Mouse (Mus musculus): ENCODE measurements around the gene Zfp579. TPM values are rescaled to one million over a fixed set of nuclear protein-coding genes. Genes with fewer than 3 reads are reported as not detected.

Gene Zfp579
- polyA plus RNA-seq, 1 experiment from 2014 or later: 48.8 TPM

DNA sequence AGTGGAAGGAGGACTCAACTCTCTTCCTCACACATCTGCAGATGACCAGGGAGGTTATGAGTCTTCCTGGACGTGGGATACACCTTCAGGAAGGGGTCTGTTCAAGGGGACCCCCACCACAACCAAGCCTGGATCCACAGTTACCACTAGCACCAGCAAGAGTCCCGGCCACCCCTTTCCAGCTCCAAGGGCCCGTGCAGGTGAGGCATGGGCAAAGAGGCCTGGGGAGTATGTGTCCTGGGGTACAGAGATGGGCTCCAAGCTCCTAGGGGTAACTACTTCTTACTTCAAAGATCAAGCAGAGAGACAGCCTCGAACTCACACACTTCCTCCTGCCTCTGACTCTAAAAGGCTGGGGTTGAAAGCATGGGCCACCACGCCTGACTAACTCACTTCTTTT, 53.3 kb downstream of the Zfp579 start:
- no peak overlapping the region for H3K9ac ChIP-seq (replicated peaks; ENCODE audit: low read depth, low read length)
- no peak overlapping the region for H3K4me2 ChIP-seq (replicated peaks; ENCODE audit: low read depth, low read length)
- no peaks in the 10 kb centered on the region for H3K36me3 ChIP-seq (ENCODE audit: control insufficient read depth, insufficient read depth, low read length)
- H3K27ac ChIP-seq (ENCODE audit: low read length): no peak overlapping the region
- H3K4me1 ChIP-seq (ENCODE audit: control insufficient read depth, insufficient read depth, low read length): no peaks in the 10 kb centered on the region
- no peaks in the 10 kb centered on the region for H3K27me3 ChIP-seq (ENCODE audit: control insufficient read depth, insufficient read depth, low read length)
- 48% methylated on average over 5 of the region's 5 CpGs for WGBS
- H3K4me3 ChIP-seq (ENCODE audit: low read depth, low read length): no peak overlapping the region
- no peak for ATAC-seq (ENCODE audit: insufficient number of reproducible peaks, insufficient read depth, low FRiP score, low read depth)
- H3K9me3 ChIP-seq (ENCODE audit: control insufficient read depth, low read depth, low read length): no peaks in the 10 kb centered on the region

DNA sequence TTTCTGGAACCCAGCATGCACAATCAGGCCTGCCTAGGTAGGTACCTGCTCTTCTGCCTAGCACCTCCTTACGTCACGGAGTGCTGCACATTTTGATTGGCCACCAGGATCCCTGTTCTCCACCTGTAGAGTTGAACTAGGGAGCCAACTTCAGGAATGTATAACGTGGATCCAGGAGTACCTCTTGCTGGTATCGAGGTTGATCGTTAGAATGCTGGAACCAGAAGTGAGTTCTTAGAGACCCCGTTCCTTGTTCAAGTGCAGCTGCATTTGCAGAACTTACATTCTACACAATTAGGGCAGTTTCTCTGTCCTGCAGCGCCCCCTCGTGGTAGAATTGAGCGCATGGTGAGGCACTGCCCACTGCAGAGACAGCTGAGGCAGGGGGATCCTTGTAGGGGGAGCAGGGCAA, 55.9 kb downstream of the Zfp579 start:
- H3K27ac ChIP-seq (ENCODE audit: low read length): no peak overlapping the region
- WGBS: 18% methylated on average over 9 of the region's 9 CpGs
- H3K9me3 ChIP-seq (ENCODE audit: control insufficient read depth, low read depth, low read length): no peaks in the 10 kb centered on the region
- no peaks in the 10 kb centered on the region for H3K27me3 ChIP-seq (ENCODE audit: control insufficient read depth, insufficient read depth, low read length)
- H3K4me2 ChIP-seq (replicated peaks; ENCODE audit: low read depth, low read length): no peak overlapping the region
- no peaks in the 10 kb centered on the region for H3K36me3 ChIP-seq (ENCODE audit: control insufficient read depth, insufficient read depth, low read length)
- H3K4me1 ChIP-seq (ENCODE audit: control insufficient read depth, insufficient read depth, low read length): no peaks in the 10 kb centered on the region
- H3K4me3 ChIP-seq (ENCODE audit: low read depth, low read length): no peak overlapping the region
- H3K9ac ChIP-seq (replicated peaks; ENCODE audit: low read depth, low read length): no peak overlapping the region
- peak; percentile 64; the same call in 1 of the 2 replicates for ATAC-seq (ENCODE audit: insufficient number of reproducible peaks, insufficient read depth, low FRiP score, low read depth)

DNA sequence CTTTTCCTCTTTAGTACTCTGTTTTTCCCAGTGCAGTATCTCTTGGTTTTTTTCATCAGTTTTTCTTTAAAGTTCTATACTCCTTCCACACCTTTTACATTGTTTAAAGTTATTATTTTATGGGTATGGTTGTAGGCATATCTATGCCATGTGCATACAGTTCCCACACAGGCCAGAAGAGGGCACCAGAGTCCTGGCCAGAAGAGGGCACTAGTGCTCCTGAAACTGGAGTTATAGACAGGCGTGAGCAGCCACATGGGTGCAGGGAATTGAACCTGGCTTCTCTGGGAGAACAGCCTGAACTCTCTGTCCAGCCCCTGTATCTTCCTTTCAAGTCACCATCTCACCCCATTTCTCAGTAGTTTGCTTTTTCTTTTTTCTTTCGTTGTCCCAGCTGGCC, 57.5 kb downstream of the Zfp579 start:
- no peak overlapping the region for H3K4me2 ChIP-seq (replicated peaks; ENCODE audit: low read depth, low read length)
- H3K36me3 ChIP-seq (ENCODE audit: control insufficient read depth, insufficient read depth, low read length): no peaks in the 10 kb centered on the region
- no peak for ATAC-seq (ENCODE audit: insufficient number of reproducible peaks, insufficient read depth, low FRiP score, low read depth)
- no peak overlapping the region for H3K27ac ChIP-seq (ENCODE audit: low read length)
- WGBS: 45% methylated on average over 2 of the region's 2 CpGs
- no peak overlapping the region for H3K9ac ChIP-seq (replicated peaks; ENCODE audit: low read depth, low read length)
- H3K4me1 ChIP-seq (ENCODE audit: control insufficient read depth, insufficient read depth, low read length): no peaks in the 10 kb centered on the region
- H3K9me3 ChIP-seq (ENCODE audit: control insufficient read depth, low read depth, low read length): peaks cover 2% of the 10 kb centered on the region; the same call in 1 of the 2 replicates
- H3K4me3 ChIP-seq (ENCODE audit: low read depth, low read length): no peak overlapping the region
- H3K27me3 ChIP-seq (ENCODE audit: control insufficient read depth, insufficient read depth, low read length): no peaks in the 10 kb centered on the region

DNA sequence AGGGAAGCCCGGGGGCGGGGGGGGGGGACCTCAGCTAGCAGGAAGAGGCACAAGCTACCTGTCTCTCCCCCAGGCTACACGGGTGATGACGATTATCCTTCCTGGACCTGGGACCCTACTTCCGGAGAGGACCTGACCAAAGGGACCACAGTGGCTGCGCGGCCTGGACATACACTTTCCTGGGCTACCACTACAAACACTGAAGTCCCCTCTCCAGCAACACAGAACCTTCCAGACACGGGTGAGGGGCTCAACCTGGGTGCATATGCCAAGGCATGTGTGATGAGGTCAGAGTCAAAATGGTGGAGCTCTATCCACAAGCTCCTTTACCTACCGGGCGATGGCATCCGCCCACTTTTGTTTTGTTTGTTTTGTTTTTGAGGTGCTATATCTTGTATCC, 58.6 kb downstream of the Zfp579 start:
- H3K4me3 ChIP-seq (ENCODE audit: low read depth, low read length): no peak overlapping the region
- 75% methylated on average over 11 of the region's 11 CpGs for WGBS
- H3K9ac ChIP-seq (replicated peaks; ENCODE audit: low read depth, low read length): no peak overlapping the region
- no peak overlapping the region for H3K27ac ChIP-seq (ENCODE audit: low read length)
- H3K4me2 ChIP-seq (replicated peaks; ENCODE audit: low read depth, low read length): no peak overlapping the region
- ATAC-seq (ENCODE audit: insufficient number of reproducible peaks, insufficient read depth, low FRiP score, low read depth): no peak
- H3K27me3 ChIP-seq (ENCODE audit: control insufficient read depth, insufficient read depth, low read length): no peaks in the 10 kb centered on the region
- H3K4me1 ChIP-seq (ENCODE audit: control insufficient read depth, insufficient read depth, low read length): no peaks in the 10 kb centered on the region
- H3K36me3 ChIP-seq (ENCODE audit: control insufficient read depth, insufficient read depth, low read length): no peaks in the 10 kb centered on the region
- H3K9me3 ChIP-seq (ENCODE audit: control insufficient read depth, low read depth, low read length): peaks cover 2% of the 10 kb centered on the region; the same call in 1 of the 2 replicates

DNA sequence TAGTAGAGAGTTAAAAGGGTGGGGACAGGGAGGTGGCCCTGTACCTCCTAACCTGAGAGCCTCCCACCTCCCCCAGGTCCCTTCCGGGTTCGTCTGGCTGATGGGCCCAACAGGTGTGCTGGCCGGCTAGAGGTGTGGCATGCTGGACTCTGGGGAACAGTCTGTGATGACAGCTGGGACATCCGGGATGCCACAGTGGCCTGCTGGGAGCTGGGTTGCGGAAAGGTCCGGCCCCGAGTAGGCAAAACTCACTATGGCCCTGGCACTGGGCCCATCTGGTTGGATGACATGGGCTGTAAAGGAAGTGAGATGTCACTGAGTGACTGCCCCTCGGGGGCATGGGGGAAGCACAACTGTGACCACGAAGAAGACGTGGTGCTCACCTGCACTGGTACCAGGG, 59.1 kb downstream of the Zfp579 start:
- no peak overlapping the region for H3K4me3 ChIP-seq (ENCODE audit: low read depth, low read length)
- H3K36me3 ChIP-seq (ENCODE audit: control insufficient read depth, insufficient read depth, low read length): no peaks in the 10 kb centered on the region
- WGBS: 76% methylated on average over 10 of the region's 10 CpGs
- no peaks in the 10 kb centered on the region for H3K27me3 ChIP-seq (ENCODE audit: control insufficient read depth, insufficient read depth, low read length)
- no peak overlapping the region for H3K4me2 ChIP-seq (replicated peaks; ENCODE audit: low read depth, low read length)
- no peak overlapping the region for H3K9ac ChIP-seq (replicated peaks; ENCODE audit: low read depth, low read length)
- H3K27ac ChIP-seq (ENCODE audit: low read length): no peak overlapping the region
- peaks cover 2% of the 10 kb centered on the region; the same call in 1 of the 2 replicates for H3K9me3 ChIP-seq (ENCODE audit: control insufficient read depth, low read depth, low read length)
- no peak for ATAC-seq (ENCODE audit: insufficient number of reproducible peaks, insufficient read depth, low FRiP score, low read depth)
- H3K4me1 ChIP-seq (ENCODE audit: control insufficient read depth, insufficient read depth, low read length): no peaks in the 10 kb centered on the region

DNA sequence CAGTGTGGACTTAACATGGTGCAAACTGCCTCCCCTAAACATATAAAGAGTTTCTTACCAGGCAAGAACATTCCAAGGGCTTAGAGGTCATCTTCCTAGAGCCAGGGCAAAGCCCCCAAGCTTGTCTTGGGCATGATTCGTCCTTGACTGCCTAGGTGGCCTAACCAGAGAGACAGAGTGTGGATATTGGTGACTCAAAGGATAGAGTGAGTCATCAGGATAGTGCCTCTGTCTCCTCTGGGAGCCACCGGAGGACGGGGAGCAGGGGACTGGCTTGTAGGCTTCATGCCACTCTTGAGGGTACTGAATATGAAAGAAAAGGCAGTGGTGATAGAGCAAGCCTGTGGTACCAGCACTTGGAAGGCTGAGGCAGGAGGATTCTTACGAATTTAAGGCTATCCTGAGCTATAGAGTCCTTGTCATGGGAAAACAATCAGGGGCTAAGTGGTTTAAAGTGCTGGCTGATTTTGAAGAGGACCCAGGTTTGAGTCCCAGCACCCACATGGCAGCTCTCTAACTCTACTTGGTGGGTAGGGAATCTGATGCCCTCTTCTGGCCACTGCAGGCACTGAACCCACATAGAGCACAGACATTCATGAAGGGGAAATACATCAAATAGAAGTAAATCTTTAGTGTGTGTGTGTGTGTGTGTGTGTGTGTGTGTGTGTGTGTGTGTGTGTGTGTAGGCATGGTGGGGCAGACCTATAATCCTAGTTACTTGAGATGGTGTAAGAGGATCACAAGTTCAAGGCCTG, 61.6 kb downstream of the Zfp579 start:
- no peaks in the 10 kb centered on the region for H3K4me1 ChIP-seq (ENCODE audit: control insufficient read depth, insufficient read depth, low read length)
- no peaks in the 10 kb centered on the region for H3K36me3 ChIP-seq (ENCODE audit: control insufficient read depth, insufficient read depth, low read length)
- no peak overlapping the region for H3K4me2 ChIP-seq (replicated peaks; ENCODE audit: low read depth, low read length)
- peaks cover 2% of the 10 kb centered on the region; the same call in 1 of the 2 replicates for H3K9me3 ChIP-seq (ENCODE audit: control insufficient read depth, low read depth, low read length)
- H3K4me3 ChIP-seq (ENCODE audit: low read depth, low read length): no peak overlapping the region
- H3K9ac ChIP-seq (replicated peaks; ENCODE audit: low read depth, low read length): no peak overlapping the region
- no peak for ATAC-seq (ENCODE audit: insufficient number of reproducible peaks, insufficient read depth, low FRiP score, low read depth)
- H3K27ac ChIP-seq (ENCODE audit: low read length): no peak overlapping the region
- 80% methylated on average over 4 of the region's 4 CpGs for WGBS
- no peaks in the 10 kb centered on the region for H3K27me3 ChIP-seq (ENCODE audit: control insufficient read depth, insufficient read depth, low read length)

Other genes starting within 250 kb of the Zfp579 start
- 72.0 and 85.2 TPM in 2 replicates for gene Cox6b2, start 243.1 kb downstream of the Zfp579 start, polyA plus RNA-seq (2014; fragmentation: Nextera tagmentation; extraction: Ambion mirVana)
- not detected in 2 replicates for gene Fam71e2, start 224.9 kb downstream of the Zfp579 start, polyA plus RNA-seq (2014; fragmentation: Nextera tagmentation; extraction: Ambion mirVana)
- gene Il11, start 213.3 kb downstream of the Zfp579 start, polyA plus RNA-seq (2014; fragmentation: Nextera tagmentation; extraction: Ambion mirVana): 0.17 and 0.27 TPM in 2 replicates
- gene Tmem190, start 213.2 kb downstream of the Zfp579 start, polyA plus RNA-seq (2014; fragmentation: Nextera tagmentation; extraction: Ambion mirVana): 0.55 TPM in 1 of 2 replicates, not detected in the other
- 8.7 and 10.6 TPM in 2 replicates for gene Tmem238, start 206.5 kb downstream of the Zfp579 start, polyA plus RNA-seq (2014; fragmentation: Nextera tagmentation; extraction: Ambion mirVana)
- gene Rpl28, start 203.3 kb downstream of the Zfp579 start, polyA plus RNA-seq (2014; fragmentation: Nextera tagmentation; extraction: Ambion mirVana): 301 and 312 TPM in 2 replicates
- gene Ube2s, start 183.6 kb downstream of the Zfp579 start, polyA plus RNA-seq (2014; fragmentation: Nextera tagmentation; extraction: Ambion mirVana): 318 and 349 TPM in 2 replicates
- 0.70 and 1.0 TPM in 2 replicates for gene Shisa7, start 151.5 kb downstream of the Zfp579 start, polyA plus RNA-seq (2014; fragmentation: Nextera tagmentation; extraction: Ambion mirVana)
- 7.0 and 7.8 TPM in 2 replicates for gene Isoc2b, start 125.9 kb downstream of the Zfp579 start, polyA plus RNA-seq (2014; fragmentation: Nextera tagmentation; extraction: Ambion mirVana)
- 0.94 and 0.98 TPM in 2 replicates for gene Isoc2a, start 119.0 kb downstream of the Zfp579 start, polyA plus RNA-seq (2014; fragmentation: Nextera tagmentation; extraction: Ambion mirVana)
- gene Gm36210, start 89.6 kb downstream of the Zfp579 start, polyA plus RNA-seq (2014; fragmentation: Nextera tagmentation; extraction: Ambion mirVana): not detected in 2 replicates
- gene Zfp628, start 80.9 kb downstream of the Zfp579 start, polyA plus RNA-seq (2014; fragmentation: Nextera tagmentation; extraction: Ambion mirVana): 4.3 and 4.5 TPM in 2 replicates
- gene Nat14, start 74.1 kb downstream of the Zfp579 start, polyA plus RNA-seq (2014; fragmentation: Nextera tagmentation; extraction: Ambion mirVana): 3.5 and 4.0 TPM in 2 replicates
- 3.3 and 3.9 TPM in 2 replicates for gene Ssc5d, start 70.4 kb downstream of the Zfp579 start, polyA plus RNA-seq (2014; fragmentation: Nextera tagmentation; extraction: Ambion mirVana)
- 0.55 and 1.4 TPM in 2 replicates for gene Sbk2, start 31.8 kb downstream of the Zfp579 start, polyA plus RNA-seq (2014; fragmentation: Nextera tagmentation; extraction: Ambion mirVana)
- 0.07 TPM in 1 of 2 replicates, not detected in the other for gene Sbk3, start 25.0 kb downstream of the Zfp579 start, polyA plus RNA-seq (2014; fragmentation: Nextera tagmentation; extraction: Ambion mirVana)
- 14.1 and 18.0 TPM in 2 replicates for gene Zfp524, start 18.3 kb upstream of the Zfp579 start, polyA plus RNA-seq (2014; fragmentation: Nextera tagmentation; extraction: Ambion mirVana)
- 33.0 and 35.7 TPM in 2 replicates for gene Fiz1, start 18.5 kb upstream of the Zfp579 start, polyA plus RNA-seq (2014; fragmentation: Nextera tagmentation; extraction: Ambion mirVana)
- 1.2 and 3.3 TPM in 2 replicates for gene Gm44973, start 19.3 kb upstream of the Zfp579 start, polyA plus RNA-seq (2014; fragmentation: Nextera tagmentation; extraction: Ambion mirVana)
- gene Zfp865, start 24.2 kb upstream of the Zfp579 start, polyA plus RNA-seq (2014; fragmentation: Nextera tagmentation; extraction: Ambion mirVana): 8.9 and 9.1 TPM in 2 replicates
- 22.4 and 25.0 TPM in 2 replicates for gene Ccdc106, start 24.4 kb upstream of the Zfp579 start, polyA plus RNA-seq (2014; fragmentation: Nextera tagmentation; extraction: Ambion mirVana)
- not detected in 2 replicates for gene 4632433K11Rik, start 38.0 kb upstream of the Zfp579 start, polyA plus RNA-seq (2014; fragmentation: Nextera tagmentation; extraction: Ambion mirVana)
- 4.6 and 6.2 TPM in 2 replicates for gene Zfp784, start 42.3 kb upstream of the Zfp579 start, polyA plus RNA-seq (2014; fragmentation: Nextera tagmentation; extraction: Ambion mirVana)
- gene Zfp580, start 55.4 kb upstream of the Zfp579 start, polyA plus RNA-seq (2014; fragmentation: Nextera tagmentation; extraction: Ambion mirVana): 35.7 and 44.1 TPM in 2 replicates
- gene U2af2, start 66.0 kb upstream of the Zfp579 start, polyA plus RNA-seq (2014; fragmentation: Nextera tagmentation; extraction: Ambion mirVana): 106 and 119 TPM in 2 replicates
- gene Epn1, start 84.1 kb upstream of the Zfp579 start, polyA plus RNA-seq (2014; fragmentation: Nextera tagmentation; extraction: Ambion mirVana): 63.2 and 63.4 TPM in 2 replicates
- not detected in 2 replicates for gene Rfpl4, start 120.8 kb upstream of the Zfp579 start, polyA plus RNA-seq (2014; fragmentation: Nextera tagmentation; extraction: Ambion mirVana)
- gene Rasl2-9, start 129.8 kb upstream of the Zfp579 start, polyA plus RNA-seq (2014; fragmentation: Nextera tagmentation; extraction: Ambion mirVana): 0.25 TPM in 1 of 2 replicates, not detected in the other
- not detected in 2 replicates for gene Vmn1r55, start 153.5 kb upstream of the Zfp579 start, polyA plus RNA-seq (2014; fragmentation: Nextera tagmentation; extraction: Ambion mirVana)
- gene Vmn1r56, start 200.6 kb upstream of the Zfp579 start, polyA plus RNA-seq (2014; fragmentation: Nextera tagmentation; extraction: Ambion mirVana): not detected in 2 replicates
- gene Vmn1r57, start 222.3 kb upstream of the Zfp579 start, polyA plus RNA-seq (2014; fragmentation: Nextera tagmentation; extraction: Ambion mirVana): not detected in 2 replicates